Mouse (Mus musculus): ENCODE results near the gene Hist1h2ae. TPM values are rescaled to one million over a fixed set of nuclear protein-coding genes. Genes with fewer than 3 reads are reported as not detected.

The Hist1h2ae gene
- 1.9 TPM for polyA plus RNA-seq (2017; shearing (Covaris generic))

DNA sequence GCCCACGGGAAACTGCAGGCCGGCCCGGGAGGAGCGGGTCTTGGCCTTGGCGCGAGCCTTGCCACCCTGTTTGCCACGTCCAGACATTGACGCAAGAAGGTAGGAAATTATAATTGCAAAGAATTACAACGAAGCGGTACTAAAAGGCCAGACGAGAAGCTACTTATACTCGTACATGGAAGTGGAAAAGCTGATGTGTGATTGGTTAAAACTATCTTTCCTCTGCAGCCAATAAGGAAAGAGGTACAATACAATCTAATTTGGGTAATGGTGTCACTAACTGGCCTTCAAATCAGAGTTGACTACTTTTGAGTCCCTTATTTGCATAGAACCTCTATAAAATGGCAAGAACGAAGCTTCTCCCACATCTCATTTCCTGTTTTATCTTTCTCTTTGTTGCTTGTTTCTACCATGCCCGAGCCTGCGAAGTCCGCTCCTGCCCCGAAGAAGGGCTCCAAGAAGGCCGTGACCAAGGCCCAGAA, at the start of gene Hist1h2ae, which contains the start of gene Hist1h2bg:
TSS of gene Hist1h2ae (minus strand) at position 199 of the 482 bp plus-strand sequence.
TSS of gene Hist1h2bg (plus strand) at position 375 of the 482 bp plus-strand sequence.

DNA sequence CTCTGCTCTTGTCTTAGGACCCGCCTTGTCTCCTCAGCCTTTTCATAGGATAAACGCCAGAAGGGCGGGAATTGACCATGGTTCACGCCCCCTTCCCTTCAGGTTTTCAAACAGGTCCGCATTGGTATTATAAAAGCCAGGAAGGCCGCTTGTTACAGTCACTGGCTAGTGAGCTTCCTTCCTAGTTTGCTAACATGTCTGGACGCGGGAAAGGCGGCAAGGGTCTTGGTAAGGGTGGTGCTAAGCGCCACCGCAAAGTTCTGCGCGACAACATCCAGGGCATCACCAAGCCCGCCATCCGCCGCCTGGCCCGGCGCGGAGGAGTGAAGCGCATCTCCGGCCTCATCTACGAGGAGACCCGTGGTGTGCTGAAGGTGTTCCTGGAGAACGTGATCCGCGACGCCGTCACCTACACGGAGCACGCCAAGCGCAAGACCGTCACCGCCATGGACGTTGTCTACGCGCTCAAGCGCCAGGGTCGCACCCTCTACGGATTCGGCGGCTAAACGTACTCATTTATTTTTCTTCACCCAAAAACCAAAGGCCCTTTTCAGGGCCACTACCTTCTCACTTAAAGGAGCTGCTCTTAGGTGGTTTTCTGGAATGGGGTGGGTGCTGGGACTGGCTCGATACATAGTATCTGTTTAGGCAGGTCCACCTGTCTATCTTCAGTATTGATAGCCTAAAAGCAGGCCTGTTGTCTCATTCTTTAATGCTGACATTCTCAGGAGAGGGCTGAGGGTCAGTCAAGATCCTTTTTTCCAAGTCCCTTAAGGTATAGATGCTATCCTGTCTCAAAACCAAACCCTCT, 10.6 kb upstream of the Hist1h2ae start, which contains the start of gene Hist1h4d:
TSS of gene Hist1h4d (plus strand) at position 191 of the 811 bp plus-strand sequence.

DNA sequence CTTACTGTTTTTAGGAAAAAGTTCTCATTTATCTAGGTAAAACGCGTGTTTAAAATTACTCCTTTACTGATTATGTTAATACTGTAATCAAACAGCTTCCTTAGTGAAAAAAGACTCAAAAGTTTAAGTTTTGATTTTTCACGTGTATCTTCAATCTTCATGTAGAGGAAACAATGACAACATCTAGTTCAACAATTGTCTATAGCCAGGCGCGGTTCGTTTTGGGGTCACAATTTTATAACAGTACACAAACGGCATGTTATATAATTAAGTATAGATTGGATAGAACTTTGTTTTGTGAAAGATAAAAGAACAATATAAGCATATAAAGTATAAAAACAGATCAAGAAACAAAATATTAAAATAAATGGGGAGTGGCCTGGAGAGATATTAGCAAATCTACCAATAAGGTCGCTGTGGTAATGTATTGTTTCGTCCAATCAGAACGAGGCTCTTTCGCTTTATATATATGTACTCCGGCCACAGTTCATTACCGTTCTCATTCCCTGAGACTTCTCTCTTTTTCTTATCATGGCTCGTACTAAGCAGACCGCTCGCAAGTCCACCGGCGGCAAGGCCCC, 4.3 kb upstream of the Hist1h2ae start, which contains the start of gene Hist1h3d:
TSS of gene Hist1h3d (plus strand) at position 493 of the 581 bp plus-strand sequence.

DNA sequence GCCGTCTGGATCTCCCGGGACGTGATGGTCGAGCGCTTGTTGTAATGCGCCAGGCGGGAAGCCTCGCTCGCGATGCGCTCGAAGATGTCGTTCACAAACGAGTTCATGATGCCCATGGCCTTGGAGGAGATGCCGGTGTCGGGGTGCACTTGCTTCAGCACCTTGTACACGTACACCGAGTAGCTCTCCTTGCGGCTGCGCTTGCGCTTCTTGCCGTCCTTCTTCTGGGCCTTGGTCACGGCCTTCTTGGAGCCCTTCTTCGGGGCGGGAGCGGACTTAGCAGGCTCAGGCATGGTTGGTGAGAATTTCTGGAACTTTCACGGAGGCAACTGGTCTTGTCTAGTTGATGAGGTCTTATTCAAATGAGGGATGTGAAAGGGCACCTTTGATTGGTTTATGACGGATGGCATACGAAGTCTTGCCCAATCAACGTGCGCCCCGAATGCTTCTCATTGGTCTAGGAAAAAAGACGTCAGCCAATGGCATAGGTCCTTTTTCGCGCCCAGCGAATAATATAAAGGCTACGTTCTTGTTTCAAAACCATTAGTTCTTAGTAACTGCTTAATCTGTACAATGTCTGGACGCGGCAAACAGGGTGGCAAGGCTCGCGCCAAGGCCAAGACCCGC, 3.0 kb upstream of the Hist1h2ae start, which contains the start of the genes Hist1h2bf and Hist1h2ad:
TSS of gene Hist1h2bf (minus strand) at position 299 of the 627 bp plus-strand sequence.
TSS of gene Hist1h2ad (plus strand) at position 484 of the 627 bp plus-strand sequence.

DNA sequence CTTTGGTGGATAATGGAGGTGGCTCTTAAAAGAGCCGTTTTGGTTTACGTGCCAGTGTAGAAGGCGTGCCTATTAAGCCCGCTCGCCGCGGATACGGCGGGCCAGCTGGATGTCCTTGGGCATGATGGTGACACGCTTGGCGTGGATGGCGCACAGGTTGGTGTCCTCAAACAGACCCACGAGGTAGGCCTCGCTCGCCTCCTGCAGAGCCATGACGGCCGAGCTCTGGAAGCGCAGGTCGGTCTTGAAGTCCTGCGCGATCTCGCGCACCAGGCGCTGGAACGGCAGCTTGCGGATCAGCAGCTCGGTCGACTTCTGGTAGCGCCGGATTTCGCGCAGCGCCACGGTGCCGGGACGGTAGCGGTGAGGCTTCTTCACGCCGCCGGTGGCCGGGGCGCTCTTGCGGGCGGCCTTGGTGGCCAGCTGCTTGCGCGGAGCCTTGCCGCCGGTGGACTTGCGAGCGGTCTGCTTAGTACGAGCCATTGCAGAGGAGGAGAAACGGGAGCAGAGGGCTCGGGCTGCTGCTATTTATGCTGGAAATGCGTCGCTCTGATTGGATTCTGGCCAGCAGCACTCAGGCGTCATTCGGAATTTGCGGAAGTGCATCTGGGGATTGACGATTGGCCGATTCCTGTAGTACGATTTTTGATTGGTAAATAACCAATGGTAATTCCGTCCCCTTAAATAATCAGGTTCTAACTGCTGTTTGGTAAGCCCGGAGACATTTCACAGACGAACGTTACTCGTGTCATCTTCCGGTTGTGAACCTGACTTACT, 8.9 kb downstream of the Hist1h2ae start, which contains the start of gene Hist1h3e:
TSS of gene Hist1h3e (minus strand) at position 487 of the 777 bp plus-strand sequence.

DNA sequence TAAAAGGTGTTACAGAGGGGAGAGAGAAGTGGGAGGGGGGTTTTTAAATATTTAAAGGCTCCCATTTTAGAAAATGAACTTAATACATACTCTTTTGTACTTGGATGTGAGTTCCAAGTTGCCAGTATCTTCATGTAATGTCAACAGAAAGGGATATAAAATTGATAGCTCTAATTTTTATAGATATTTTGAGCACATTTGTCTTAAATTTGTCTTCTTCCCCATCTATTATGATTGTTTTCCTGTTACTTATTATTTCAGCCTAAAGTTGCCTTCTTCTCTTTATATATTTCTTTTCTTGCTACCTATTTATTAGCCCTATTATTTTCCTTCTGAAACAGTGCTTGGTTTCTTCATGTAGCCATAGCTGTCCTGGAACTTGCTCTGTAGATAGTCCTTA, 18.1 kb downstream of the Hist1h2ae start, which contains the start of gene Hist1h1d:
TSS of gene Hist1h1d (plus strand) at position 301 of the 400 bp plus-strand sequence.

DNA sequence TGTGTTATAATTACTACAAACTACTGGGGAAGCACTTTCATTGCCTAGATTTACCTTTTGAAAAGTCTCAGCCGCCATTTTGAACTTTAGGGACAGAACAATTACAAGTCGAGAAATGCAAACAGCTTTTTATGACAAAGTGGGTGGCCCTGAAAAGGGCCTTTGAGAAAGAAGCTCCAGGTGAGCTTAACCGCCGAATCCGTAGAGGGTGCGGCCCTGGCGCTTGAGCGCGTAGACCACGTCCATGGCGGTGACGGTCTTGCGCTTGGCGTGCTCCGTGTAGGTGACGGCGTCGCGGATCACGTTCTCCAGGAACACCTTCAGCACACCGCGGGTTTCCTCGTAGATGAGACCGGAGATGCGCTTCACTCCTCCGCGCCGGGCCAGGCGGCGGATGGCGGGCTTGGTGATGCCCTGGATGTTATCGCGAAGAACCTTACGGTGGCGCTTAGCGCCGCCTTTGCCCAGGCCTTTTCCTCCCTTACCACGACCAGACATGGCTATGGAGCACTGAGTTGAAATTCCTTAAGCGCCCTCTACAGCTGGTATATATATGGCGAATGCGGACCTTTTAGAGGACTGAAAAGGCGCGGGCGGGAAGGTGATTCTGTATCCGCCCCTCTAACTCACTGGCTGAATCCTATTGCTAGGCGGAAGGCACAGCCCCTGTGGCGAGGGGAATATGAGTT, 19.7 kb downstream of the Hist1h2ae start, which contains the start of gene Hist1h4f:
TSS of gene Hist1h4f (minus strand) at position 503 of the 689 bp plus-strand sequence.

DNA sequence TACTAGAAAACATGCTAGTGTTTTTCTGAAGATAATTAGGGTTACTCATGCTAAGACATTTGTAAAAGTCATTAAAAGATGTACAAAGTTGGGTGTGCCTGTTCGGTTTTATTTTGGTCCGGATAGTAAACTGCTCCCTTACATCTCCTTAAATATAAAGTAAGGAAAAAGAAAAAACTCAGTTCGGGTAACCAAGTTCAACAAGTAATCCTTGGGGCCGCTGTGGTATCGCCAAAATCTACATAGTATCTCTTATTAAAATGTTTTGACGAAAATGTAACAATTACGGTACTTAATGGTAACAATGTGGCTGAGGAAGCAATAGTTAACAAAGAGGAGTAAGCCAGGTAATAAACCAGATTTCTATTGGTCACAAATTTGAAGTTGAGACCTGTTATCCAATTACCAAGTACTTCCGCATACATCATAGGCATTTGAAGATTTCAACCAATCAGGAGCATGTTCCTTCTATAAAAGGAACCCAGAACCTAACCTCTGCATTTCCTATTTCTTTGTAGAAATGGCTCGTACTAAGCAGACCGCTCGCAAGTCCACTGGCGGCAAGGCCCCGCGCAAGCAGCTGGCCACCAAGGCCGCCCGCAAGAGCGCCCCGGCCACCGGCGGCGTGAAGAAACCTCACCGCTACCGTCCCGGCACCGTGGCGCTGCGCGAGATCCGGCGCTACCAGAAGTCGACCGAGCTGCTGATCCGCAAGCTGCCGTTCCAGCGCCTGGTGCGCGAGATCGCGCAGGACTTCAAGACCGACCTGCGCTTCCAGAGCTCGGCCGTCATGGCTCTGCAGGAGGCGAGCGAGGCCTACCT, 26.8 kb downstream of the Hist1h2ae start, which contains the start of gene Hist1h3f:
TSS of gene Hist1h3f (plus strand) at position 88 of the 822 bp plus-strand sequence.

DNA sequence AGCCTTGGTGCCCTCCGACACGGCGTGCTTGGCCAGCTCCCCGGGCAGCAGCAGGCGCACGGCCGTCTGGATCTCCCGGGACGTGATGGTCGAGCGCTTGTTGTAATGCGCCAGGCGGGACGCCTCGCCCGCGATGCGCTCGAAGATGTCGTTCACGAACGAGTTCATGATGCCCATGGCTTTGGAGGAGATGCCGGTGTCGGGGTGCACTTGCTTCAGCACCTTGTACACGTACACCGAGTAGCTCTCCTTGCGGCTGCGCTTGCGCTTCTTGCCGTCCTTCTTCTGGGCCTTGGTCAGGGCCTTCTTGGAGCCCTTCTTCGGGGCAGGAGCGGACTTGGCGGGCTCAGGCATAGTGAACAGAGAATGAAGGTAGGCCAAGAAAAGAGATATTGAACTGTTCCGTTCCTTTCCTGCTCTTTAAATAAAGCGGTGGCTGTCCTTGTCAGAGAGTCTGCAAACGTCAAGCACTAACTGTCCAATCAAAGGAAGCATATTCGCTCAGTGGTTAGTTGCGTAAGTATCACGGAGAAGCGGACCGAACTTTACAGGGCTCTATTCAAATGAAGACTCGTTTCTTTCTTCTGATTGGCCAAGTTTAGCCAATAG, 27.9 kb downstream of the Hist1h2ae start, which contains the start of gene Hist1h2bh:
TSS of gene Hist1h2bh (minus strand) at position 394 of the 609 bp plus-strand sequence.

DNA sequence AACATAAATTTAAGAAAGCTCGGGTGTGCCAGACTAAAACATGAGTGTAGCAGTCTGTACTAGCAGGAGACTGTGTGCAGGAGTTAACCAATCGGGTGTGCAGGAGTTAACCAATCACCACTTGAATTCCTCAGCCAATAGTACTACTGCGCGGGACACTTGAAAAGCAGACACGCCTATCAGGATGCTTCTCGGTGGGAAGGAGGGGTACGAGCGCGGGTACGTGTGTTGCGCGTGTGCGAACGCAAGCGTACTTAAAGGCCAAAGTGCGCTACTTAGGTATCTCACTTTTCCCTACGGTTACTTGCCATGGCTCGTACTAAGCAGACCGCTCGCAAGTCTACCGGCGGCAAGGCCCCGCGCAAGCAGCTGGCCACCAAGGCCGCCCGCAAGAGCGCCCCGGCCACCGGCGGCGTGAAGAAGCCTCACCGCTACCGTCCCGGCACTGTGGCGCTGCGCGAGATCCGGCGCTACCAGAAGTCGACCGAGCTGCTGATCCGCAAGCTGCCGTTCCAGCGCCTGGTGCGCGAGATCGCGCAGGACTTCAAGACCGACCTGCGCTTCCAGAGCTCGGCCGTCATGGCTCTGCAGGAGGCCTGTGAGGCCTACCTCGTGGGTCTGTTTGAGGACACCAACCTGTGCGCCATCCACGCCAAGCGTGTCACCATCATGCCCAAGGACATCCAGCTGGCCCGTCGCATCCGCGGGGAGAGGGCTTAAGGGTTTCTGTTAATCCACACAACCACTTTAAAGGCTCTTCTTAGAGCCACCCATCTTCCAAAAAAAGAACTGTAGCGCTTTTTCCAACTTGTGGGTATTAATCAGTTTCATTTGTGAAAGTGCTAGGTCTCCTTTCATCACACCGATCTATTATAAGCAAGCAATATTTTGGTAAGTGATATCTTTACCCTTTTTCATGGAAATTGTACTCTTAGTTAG, 35.6 kb downstream of the Hist1h2ae start, which contains the start of gene Hist1h3g:
TSS of gene Hist1h3g (plus strand) at position 286 of the 939 bp plus-strand sequence.

DNA sequence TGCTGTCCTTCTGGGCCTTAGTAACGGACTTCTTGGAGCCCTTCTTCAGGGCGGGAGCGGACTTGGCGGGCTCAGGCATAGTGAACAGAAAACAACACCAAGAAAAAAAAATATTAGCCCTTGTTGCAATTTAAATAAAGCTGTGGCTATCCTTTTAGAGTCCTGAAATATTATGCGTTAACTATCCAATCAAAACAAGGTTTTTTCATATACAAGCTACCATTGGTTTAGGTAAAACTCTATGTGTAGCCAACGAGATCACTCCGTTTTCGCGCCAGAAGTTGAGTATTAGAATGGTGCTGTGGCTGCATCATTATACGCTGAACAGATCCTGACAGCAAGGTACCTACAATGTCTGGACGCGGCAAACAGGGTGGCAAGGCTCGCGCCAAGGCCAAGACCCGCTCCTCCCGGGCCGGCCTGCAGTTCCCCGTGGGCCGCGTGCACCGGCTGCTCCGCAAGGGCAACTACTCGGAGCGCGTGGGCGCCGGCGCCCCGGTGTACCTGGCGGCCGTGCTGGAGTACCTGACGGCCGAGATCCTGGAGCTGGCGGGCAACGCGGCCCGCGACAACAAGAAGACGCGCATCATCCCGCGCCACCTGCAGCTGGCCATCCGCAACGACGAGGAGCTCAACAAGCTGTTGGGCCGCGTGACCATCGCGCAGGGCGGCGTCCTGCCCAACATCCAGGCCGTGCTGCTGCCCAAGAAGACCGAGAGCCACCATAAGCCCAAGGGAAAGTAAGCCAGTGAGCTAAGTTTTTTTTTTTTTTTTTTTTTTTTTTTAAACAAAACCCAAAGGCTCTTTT, 37.3 kb downstream of the Hist1h2ae start, which contains the start of gene Hist1h2af:
TSS of gene Hist1h2af (plus strand) at position 347 of the 808 bp plus-strand sequence.

DNA sequence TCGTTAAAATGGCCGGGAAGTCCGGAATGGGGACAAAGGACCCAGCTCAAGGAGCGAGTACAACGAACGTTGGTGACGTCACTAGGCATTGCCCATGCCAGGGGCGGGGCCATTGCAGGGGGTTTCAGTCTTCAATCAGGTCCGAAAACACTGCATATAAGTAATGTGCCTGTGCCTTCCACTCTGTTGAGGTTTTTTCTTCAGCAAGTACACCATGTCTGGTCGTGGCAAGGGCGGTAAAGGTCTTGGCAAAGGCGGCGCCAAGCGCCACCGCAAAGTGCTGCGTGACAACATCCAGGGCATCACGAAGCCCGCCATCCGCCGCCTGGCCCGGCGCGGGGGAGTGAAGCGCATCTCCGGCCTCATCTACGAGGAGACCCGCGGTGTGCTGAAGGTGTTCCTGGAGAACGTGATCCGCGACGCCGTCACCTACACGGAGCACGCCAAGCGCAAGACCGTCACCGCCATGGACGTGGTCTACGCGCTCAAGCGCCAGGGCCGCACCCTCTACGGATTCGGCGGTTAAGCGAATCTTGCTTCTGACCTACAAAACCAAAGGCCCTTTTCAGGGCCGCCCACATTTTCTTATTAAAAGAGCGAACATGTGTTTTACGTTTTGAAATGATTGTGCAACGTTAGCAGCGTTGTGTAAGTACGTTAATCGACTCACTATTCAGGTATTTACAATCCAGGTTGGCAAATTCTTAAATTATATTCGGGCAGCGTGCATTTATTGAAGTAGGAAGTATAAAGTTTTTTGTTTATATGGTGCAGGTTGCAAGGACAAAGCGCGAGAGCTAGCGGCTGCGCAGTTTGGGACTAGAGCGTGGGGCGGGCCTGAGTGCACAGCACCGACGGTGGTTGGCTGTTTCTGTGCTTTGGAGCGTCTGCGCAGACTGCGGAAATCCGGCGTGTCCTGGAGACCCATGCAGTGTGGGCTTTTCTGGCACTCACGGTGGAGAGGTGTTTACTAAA, 39.8 kb downstream of the Hist1h2ae start, which contains the start of gene Hist1h4h:
TSS of gene Hist1h4h (plus strand) at position 150 of the 975 bp plus-strand sequence.

